Mouse (Mus musculus) monocyte, adult 5-6 weeks (primary cell): ENCODE results near the gene Zfp42. TPM values are rescaled to one million over a fixed set of nuclear protein-coding genes. Genes with fewer than 3 reads are reported as not detected.
"Not testable (repeated sequence)": the region's sequence is repeated elsewhere in the genome, so short reads cannot be mapped to it uniquely, and the experiment has no call there.

ENCODE experiments used
- ATAC-seq: fragments of 153-309, 156-312 bp; replicated peaks from 2 replicates; pipeline ENCODE4 v1.8.0; 2017; ENCODE audit warnings: mild to moderate bottlenecking; ENCODE audit not compliant: low TSS enrichment, insufficient number of reproducible peaks, severe bottlenecking, poor library complexity, low FRiP score
- total RNA-seq: library from RNA; stranded (forward); fragments of 200-1000, 200-491, 200-594 nt; gene quantifications from 3 replicates; pipeline ENCODE4 v1.2.3, GENCODE M21; 2017

Zfp42 gene
- not detected in 3 replicates for total RNA-seq

- no peak for ATAC-seq
These were observed at the start of gene Zfp42 for GRCm38 (mm10) chr8:43306896-43307295. Gene Zfp42 (minus strand): TSS chr8:43306980.

GRCm38 (mm10) chr8:43356069-43356770 lies 49.4 kb upstream of the Zfp42 start:
- no peak for ATAC-seq

- ATAC-seq = not testable (repeated sequence)
These were observed 45.5 kb upstream of the Zfp42 start for GRCm38 (mm10) chr8:43352241-43352640.

GRCm38 (mm10) chr8:43338555-43338954 lies 31.8 kb upstream of the Zfp42 start:
- ATAC-seq = no peak

- no peak for ATAC-seq
These were observed 26.7 kb upstream of the Zfp42 start for GRCm38 (mm10) chr8:43333465-43333864.

GRCm38 (mm10) chr8:43331657-43332056 lies 24.9 kb upstream of the Zfp42 start:
- ATAC-seq = no peak

GRCm38 (mm10) chr8:43329913-43330705 lies 23.3 kb upstream of the Zfp42 start:
- no peak for ATAC-seq

- no peak for ATAC-seq
These were observed 21.9 kb upstream of the Zfp42 start for GRCm38 (mm10) chr8:43328666-43329065.

- no peak for ATAC-seq
These were observed 14.0 kb upstream of the Zfp42 start for GRCm38 (mm10) chr8:43320771-43321170.

GRCm38 (mm10) chr8:43308213-43308612 lies 1.4 kb upstream of the Zfp42 start:
- ATAC-seq = no peak

- ATAC-seq = no peak
These were observed 1.1 kb downstream of the Zfp42 start for GRCm38 (mm10) chr8:43305676-43306075.

GRCm38 (mm10) chr8:43299796-43300195 lies 7.0 kb downstream of the Zfp42 start:
- ATAC-seq = no peak

GRCm38 (mm10) chr8:43295826-43296225 lies 11.0 kb downstream of the Zfp42 start:
- no peak for ATAC-seq

GRCm38 (mm10) chr8:43294191-43294590 lies 12.6 kb downstream of the Zfp42 start:
- ATAC-seq = no peak

- no peak for ATAC-seq
These were observed 16.2 kb downstream of the Zfp42 start for GRCm38 (mm10) chr8:43290424-43291111.

GRCm38 (mm10) chr8:43289781-43290180 lies 17.0 kb downstream of the Zfp42 start:
- ATAC-seq = no peak

GRCm38 (mm10) chr8:43288840-43289239 lies 17.9 kb downstream of the Zfp42 start:
- no peak for ATAC-seq

GRCm38 (mm10) chr8:43287456-43287855 lies 19.3 kb downstream of the Zfp42 start:
- no peak for ATAC-seq

- ATAC-seq = no peak
These were observed 23.5 kb downstream of the Zfp42 start for GRCm38 (mm10) chr8:43283231-43283630.
